Mouse (Mus musculus): ENCODE data around the gene Junb.

- TF ChIP-seq CTCF (IDR thresholded peaks at IDR 0.05; ENCODE audit: low read depth) (peak; percentile 48), EP300 (IDR thresholded peaks at IDR 0.05; ENCODE audit: low read depth) (no peak)
Observed at GRCm38 (mm10) chr8:84946528-84947240, 31.8 kb downstream of the Junb start, which contains the start of gene Rtbdn.

All from liver, postnatal 0 days (tissue).